Mouse (Mus musculus): ENCODE results near the gene Klra6. TPM values are rescaled to one million over a fixed set of nuclear protein-coding genes. Genes with fewer than 3 reads are reported as not detected.

Gene Klra6
- not detected in 2 replicates for polyA plus RNA-seq (2012; rRNA removed; ENCODE audit: low replicate concordance)

DNA sequence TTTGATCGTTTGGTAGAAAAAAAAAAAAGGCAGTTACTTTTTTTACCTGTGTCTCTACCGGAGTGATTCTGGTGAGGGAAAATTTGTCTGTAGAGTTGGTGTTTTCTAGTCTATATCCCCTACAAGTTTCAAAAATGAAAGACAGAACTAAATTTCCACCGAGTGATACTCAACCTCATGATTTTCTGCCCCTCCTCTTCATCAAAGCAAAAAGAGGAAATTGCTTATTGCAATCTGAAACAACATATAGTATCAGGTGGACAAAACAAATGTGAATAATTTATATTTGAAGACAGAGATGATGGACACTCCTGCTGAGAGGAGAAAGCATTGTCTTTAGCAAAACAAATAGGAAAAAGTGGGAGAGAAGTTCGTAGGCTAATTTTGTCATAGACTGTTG is at the start of gene Klra6:
Klra6 (minus strand) TSS at position 101 of the 400 bp plus-strand sequence.

DNA sequence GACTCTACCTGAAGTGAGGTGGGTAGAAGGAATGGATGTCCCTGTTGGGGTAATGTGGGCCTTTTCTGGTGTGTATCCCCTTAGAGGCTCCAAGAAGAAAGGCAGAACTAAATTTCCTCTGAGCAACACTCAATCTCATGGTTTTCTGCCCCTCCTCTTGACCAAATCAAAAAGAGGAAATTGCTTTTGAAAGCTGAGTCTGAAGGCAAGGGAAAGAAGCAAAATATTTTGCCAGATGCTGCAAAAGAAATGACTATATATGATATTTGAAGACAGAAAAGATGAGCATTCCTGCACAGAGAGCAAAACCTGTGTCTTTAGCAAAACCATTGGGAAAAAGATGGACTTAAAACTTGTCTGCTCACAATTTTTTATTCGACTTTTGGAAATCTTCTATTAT is 40.4 kb upstream of the Klra6 start, which contains the start of gene Klra4:
Klra4 (minus strand) TSS at position 101 of the 400 bp plus-strand sequence.

Other genes starting within 250 kb of the Klra6 start
- gene Gm156, start 242.7 kb downstream of the Klra6 start, polyA plus RNA-seq (2012; rRNA removed; ENCODE audit: low replicate concordance), result not detected in 2 replicates
- not detected in 2 replicates for gene Gm17631, start 164.3 kb downstream of the Klra6 start, polyA plus RNA-seq (2012; rRNA removed; ENCODE audit: low replicate concordance)
- 0.30 TPM in 1 of 2 replicates, not detected in the other for gene Klra17, start 150.3 kb downstream of the Klra6 start, polyA plus RNA-seq (2012; rRNA removed; ENCODE audit: low replicate concordance)
- gene Klra5, start 109.3 kb downstream of the Klra6 start, polyA plus RNA-seq (2012; rRNA removed; ENCODE audit: low replicate concordance), result not detected in 2 replicates
- gene Klra4, start 40.3 kb upstream of the Klra6 start, polyA plus RNA-seq (2012; rRNA removed; ENCODE audit: low replicate concordance), result 0.41 TPM in 1 of 2 replicates, not detected in the other
- 0.26 and 0.40 TPM in 2 replicates for gene Klra8, start 102.9 kb upstream of the Klra6 start, polyA plus RNA-seq (2012; rRNA removed; ENCODE audit: low replicate concordance)
- gene Klra9, start 166.2 kb upstream of the Klra6 start, polyA plus RNA-seq (2012; rRNA removed; ENCODE audit: low replicate concordance), result 0.18 TPM in 1 of 2 replicates, not detected in the other
- 0.26 and 1.5 TPM in 2 replicates for gene Klra7, start 206.4 kb upstream of the Klra6 start, polyA plus RNA-seq (2012; rRNA removed; ENCODE audit: low replicate concordance)

Measured in subcutaneous adipose tissue, adult 2 months (tissue).